Mouse (Mus musculus) liver, postnatal 0 days (tissue): ENCODE results near the gene Gm14409. TPM values are rescaled to one million over a fixed set of nuclear protein-coding genes. Genes with fewer than 3 reads are reported as not detected.
"Not testable (repeated sequence)": the region's sequence is repeated elsewhere in the genome, so short reads cannot be mapped to it uniquely, and the experiment has no call there.

Source experiments
- ATAC-seq: fragments of 200-750 bp; cut with Nextera tagmentation; 2 replicates; pipeline ENCODE4 v1.8.0; 2017; ENCODE audit warnings: mild to moderate bottlenecking, moderate library complexity
- DNase-seq: peaks from one replicate; pipeline ENCODE4 v3.0.0-alpha.2; 2016
- H3K27ac ChIP-seq: fragments of 300-500 bp; sonication (generic); 2 replicates; pipeline ENCODE4 v1.5.1; 2014; ENCODE audit warnings: antibody characterized with exemption, moderate library complexity, mild to moderate bottlenecking, low read depth
- H3K27me3 ChIP-seq: fragments of 300-500 bp; sonication (generic); 2 replicates; pipeline ENCODE4 v1.6.1; 2014; ENCODE audit warnings: low read length, control low read depth, mixed read lengths; ENCODE audit not compliant: insufficient read depth
- H3K36me3 ChIP-seq: fragments of 300-500 bp; sonication (generic); replicated peaks from 2 replicates; pipeline ENCODE4 v1.6.1; 2014; ENCODE audit warnings: mild to moderate bottlenecking, control low read depth, low read length, moderate library complexity, mixed read lengths; ENCODE audit not compliant: insufficient read depth
- H3K4me1 ChIP-seq: fragments of 300-500 bp; sonication (generic); 2 replicates; pipeline ENCODE4 v1.6.1; 2014; ENCODE audit warnings: antibody characterized with exemption, mild to moderate bottlenecking, control low read depth; ENCODE audit not compliant: insufficient read depth
- H3K4me2 ChIP-seq: fragments of 300-500 bp; sonication (generic); 2 replicates; pipeline ENCODE4 v1.6.1; 2014; ENCODE audit warnings: low read depth, mild to moderate bottlenecking, low read length, moderate library complexity, mixed read lengths
- H3K4me3 ChIP-seq: fragments of 300-500 bp; sonication (generic); 2 replicates; pipeline ENCODE4 v1.5.1; 2014; ENCODE audit warnings: low read depth, low read length
- H3K9ac ChIP-seq: fragments of 300-500 bp; sonication (generic); replicated peaks from 2 replicates; pipeline ENCODE4 v1.6.1; 2014; ENCODE audit warnings: mild to moderate bottlenecking, moderate library complexity
- H3K9me3 ChIP-seq: fragments of 300-500 bp; sonication (generic); 2 replicates; pipeline ENCODE4 v1.6.1; 2016; ENCODE audit warnings: mild to moderate bottlenecking, control low read depth, low read length, mixed read lengths
- WGBS: fragments of 180-500 bp; shearing (Covaris S2); extraction: QIAGEN DNeasy Blood & Tissue Kit; methylation state at CpG from one replicate; pipeline ENCODE4 v1.1.7; 2014; ENCODE audit not compliant: insufficient replicate concordance; 5-methylcytosine and 5-hydroxymethylcytosine counted together
- polyA plus RNA-seq: library from polyadenylated mRNA; unstranded; fragments of >200 nt; fragmentation: Nextera tagmentation; extraction: Ambion mirVana; gene quantifications from 2 replicates; pipeline ENCODE4 v1.2.1, GENCODE M21; 2015

Gm14409 gene
- not detected in 2 replicates for polyA plus RNA-seq

- not testable (repeated sequence) for H3K4me3 ChIP-seq, H3K36me3 ChIP-seq, H3K27ac ChIP-seq, H3K4me1 ChIP-seq, H3K9ac ChIP-seq, H3K9me3 ChIP-seq, ATAC-seq, H3K27me3 ChIP-seq, H3K4me2 ChIP-seq, DNase-seq
- WGBS, result no CpG with 5 or more reads among the region's 2 CpGs
Measured at GRCm38 (mm10) chr2:177266936-177267335, at the start of gene Gm14409. TSS of gene Gm14409 (minus strand) at chr2:177267036.

GRCm38 (mm10) chr2:177309627-177310026 is 42.8 kb upstream of the Gm14409 start:
- 70% methylated on average over 4 of the region's 4 CpGs for WGBS

GRCm38 (mm10) chr2:177304980-177305379 is 38.1 kb upstream of the Gm14409 start:
- not testable (repeated sequence) for ATAC-seq, H3K4me3 ChIP-seq, DNase-seq, H3K27ac ChIP-seq, H3K4me1 ChIP-seq, H3K4me2 ChIP-seq, H3K9ac ChIP-seq, H3K36me3 ChIP-seq, H3K9me3 ChIP-seq, H3K27me3 ChIP-seq
- WGBS, result no CpG with 5 or more reads among the region's 2 CpGs

More at GRCm38 (mm10) chr2:177309627-177310026, 42.8 kb upstream of the Gm14409 start:
- not testable (repeated sequence) for H3K9me3 ChIP-seq, H3K36me3 ChIP-seq, H3K4me2 ChIP-seq, DNase-seq, ATAC-seq, H3K4me1 ChIP-seq, H3K27me3 ChIP-seq, H3K9ac ChIP-seq, H3K27ac ChIP-seq, H3K4me3 ChIP-seq

GRCm38 (mm10) chr2:177283701-177284100 is 16.9 kb upstream of the Gm14409 start:
- H3K9ac ChIP-seq, H3K27ac ChIP-seq, DNase-seq, ATAC-seq, H3K27me3 ChIP-seq, H3K9me3 ChIP-seq, H3K4me3 ChIP-seq, H3K36me3 ChIP-seq, H3K4me2 ChIP-seq, H3K4me1 ChIP-seq: not testable (repeated sequence)
- 27% methylated on average over 3 of the region's 3 CpGs for WGBS

GRCm38 (mm10) chr2:177277754-177278153 is 10.9 kb upstream of the Gm14409 start:
- H3K9ac ChIP-seq, ATAC-seq, H3K9me3 ChIP-seq, H3K4me3 ChIP-seq, H3K4me2 ChIP-seq, DNase-seq, H3K27me3 ChIP-seq, H3K27ac ChIP-seq, H3K4me1 ChIP-seq, H3K36me3 ChIP-seq: not testable (repeated sequence)
- 64% methylated on average over 2 of the region's 2 CpGs for WGBS

GRCm38 (mm10) chr2:177272237-177272636 is 5.4 kb upstream of the Gm14409 start:
- not testable (repeated sequence) for DNase-seq, H3K27ac ChIP-seq, H3K9me3 ChIP-seq, H3K4me3 ChIP-seq, H3K4me1 ChIP-seq, H3K36me3 ChIP-seq, ATAC-seq, H3K27me3 ChIP-seq, H3K9ac ChIP-seq, H3K4me2 ChIP-seq
- 67% methylated on average over 2 of the region's 2 CpGs for WGBS

- not testable (repeated sequence) for DNase-seq, H3K27ac ChIP-seq, H3K4me1 ChIP-seq, H3K4me3 ChIP-seq, ATAC-seq, H3K36me3 ChIP-seq, H3K9me3 ChIP-seq, H3K4me2 ChIP-seq, H3K9ac ChIP-seq, H3K27me3 ChIP-seq
- 84% methylated on average over 2 of the region's 2 CpGs for WGBS
Measured at GRCm38 (mm10) chr2:177247449-177247848, 19.4 kb downstream of the Gm14409 start.

- DNase-seq, ATAC-seq, H3K27ac ChIP-seq, H3K4me2 ChIP-seq, H3K9me3 ChIP-seq, H3K4me1 ChIP-seq, H3K4me3 ChIP-seq, H3K36me3 ChIP-seq, H3K9ac ChIP-seq, H3K27me3 ChIP-seq: not testable (repeated sequence)
- WGBS, result 52% methylated on average over 2 of the region's 2 CpGs
Measured at GRCm38 (mm10) chr2:177230461-177230860, 36.4 kb downstream of the Gm14409 start.

Other genes starting within 250 kb of the Gm14409 start
- gene Gm14401, start 192.7 kb downstream of the Gm14409 start, polyA plus RNA-seq, result not detected in 2 replicates
- gene Gm14410, start 60.6 kb downstream of the Gm14409 start, polyA plus RNA-seq, result 4.2 and 5.0 TPM in 2 replicates
- not detected in 2 replicates for gene Gm14412, start 57.3 kb upstream of the Gm14409 start, polyA plus RNA-seq
- gene Gm14418, start 131.3 kb upstream of the Gm14409 start, polyA plus RNA-seq, result 1.1 and 1.4 TPM in 2 replicates
- gene Zfp970, start 197.7 kb upstream of the Gm14409 start, polyA plus RNA-seq, result 1.8 and 2.3 TPM in 2 replicates
- gene Gm14403, start 231.2 kb upstream of the Gm14409 start, polyA plus RNA-seq, result 1.5 and 2.0 TPM in 2 replicates